Mouse (Mus musculus) midbrain, postnatal 0 days (tissue): ENCODE data around the gene Lancl3. TPM values are rescaled to one million over a fixed set of nuclear protein-coding genes. Genes with fewer than 3 reads are reported as not detected.
A peak's percentile ranks its signal among the peaks of the same experiment; 100 is the strongest.

Source experiments
- ATAC-seq: fragments of 200-750 bp; cut with Nextera tagmentation; 2 replicates; pipeline ENCODE4 v1.8.0; 2017; ENCODE audit warnings: moderate number of reproducible peaks, mild to moderate bottlenecking, moderate TSS enrichment, moderate library complexity; ENCODE audit not compliant: low FRiP score
- DNase-seq: peaks from one replicate; pipeline ENCODE4 v3.0.0-alpha.2; 2015; ENCODE audit warnings: low spot score
- H3K27ac ChIP-seq: fragments of 300-500 bp; sonication (generic); 2 replicates; pipeline ENCODE4 v1.5.1; 2014; ENCODE audit warnings: low read depth, mild to moderate bottlenecking, low read length, mixed read lengths
- H3K27me3 ChIP-seq: fragments of 300-500 bp; sonication (generic); 2 replicates; pipeline ENCODE4 v1.6.1; 2014; ENCODE audit warnings: low read length, control low read depth, mixed read lengths; ENCODE audit not compliant: insufficient read depth
- H3K36me3 ChIP-seq: fragments of 300-500 bp; sonication (generic); 2 replicates; pipeline ENCODE4 v1.6.1; 2014; ENCODE audit warnings: low read length, control low read depth, mixed read lengths; ENCODE audit not compliant: insufficient read depth
- H3K4me1 ChIP-seq: fragments of 300-500 bp; sonication (generic); 2 replicates; pipeline ENCODE4 v1.6.1; 2014; ENCODE audit warnings: mild to moderate bottlenecking, control low read depth, antibody characterized with exemption, low read length, mixed read lengths; ENCODE audit not compliant: insufficient read depth
- H3K4me2 ChIP-seq: fragments of 300-500 bp; sonication (generic); 2 replicates; pipeline ENCODE4 v1.6.1; 2014; ENCODE audit warnings: low read depth, mild to moderate bottlenecking, low read length, mixed read lengths; ENCODE audit not compliant: poor library complexity, severe bottlenecking
- H3K4me3 ChIP-seq: fragments of 300-500 bp; sonication (generic); 2 replicates; pipeline ENCODE4 v1.5.1; 2014; ENCODE audit warnings: low read depth, mild to moderate bottlenecking, low read length, moderate library complexity
- H3K9ac ChIP-seq: fragments of 300-500 bp; sonication (generic); replicated peaks from 2 replicates; pipeline ENCODE4 v1.6.1; 2014; ENCODE audit warnings: mild to moderate bottlenecking, low read length, moderate library complexity, mixed read lengths; ENCODE audit not compliant: poor library complexity, severe bottlenecking
- H3K9me3 ChIP-seq: fragments of 300-500 bp; sonication (generic); 2 replicates; pipeline ENCODE4 v1.6.1; 2016; ENCODE audit warnings: low read length, control low read depth
- CTCF ChIP-seq: IDR thresholded peaks from 2 replicates; pipeline ENCODE4 v1.5.1; 2016; ENCODE audit warnings: antibody characterized with exemption, mild to moderate bottlenecking
- WGBS: fragments of 180-500 bp; shearing (Covaris S2); extraction: QIAGEN DNeasy Blood & Tissue Kit; methylation state at CpG from one replicate; pipeline ENCODE4 v1.1.7; 2014; 5-methylcytosine and 5-hydroxymethylcytosine counted together
- polyA plus RNA-seq: library from polyadenylated mRNA; unstranded; fragments of >200 nt; fragmentation: Nextera tagmentation; extraction: Ambion mirVana; gene quantifications from 2 replicates; pipeline ENCODE4 v1.2.1, GENCODE M21; 2015
- total RNA-seq: library from RNA; depleted of rRNA; stranded (reverse); fragments of >200 nt; gene quantifications from 2 replicates; pipeline ENCODE4 v1.2.3, GENCODE M21; 2014

Gene Lancl3
- total and polyA plus RNA-seq, 2 experiments from 2014 or later = 3.0 to 10.9 TPM

DNA sequence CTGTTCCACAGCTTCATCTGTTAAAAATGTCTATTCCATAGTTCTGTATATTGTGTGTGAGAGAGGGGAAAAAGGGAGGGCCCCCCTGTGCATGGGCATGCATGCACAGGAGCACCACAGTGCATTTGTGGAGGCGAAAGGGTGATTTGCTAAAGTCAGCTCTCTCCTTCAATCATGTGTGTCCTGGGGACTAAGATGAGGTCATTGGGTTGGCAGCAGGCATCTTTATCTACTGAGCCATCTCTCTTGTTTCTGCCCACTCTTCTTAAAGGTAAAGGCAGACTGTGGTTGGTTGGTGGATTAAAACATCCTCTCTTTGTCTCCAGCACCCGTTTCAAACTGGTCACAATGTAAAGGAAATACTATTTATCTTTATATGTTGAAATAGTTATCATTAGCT lies 27.4 kb downstream of the Lancl3 start:
- Histone ChIP-seq H3K27ac (no peak overlapping the region), H3K4me3 (no peak overlapping the region), H3K27me3 (no peaks in the 10 kb centered on the region), H3K4me1 (no peaks in the 10 kb centered on the region), H3K9me3 (no peaks in the 10 kb centered on the region), H3K4me2 (no peak overlapping the region), H3K36me3 (no peaks in the 10 kb centered on the region), H3K9ac (no peak overlapping the region)
- ATAC-seq (no peak), DNase-seq (no peak)
- 79% methylated on average over 2 of the region's 2 CpGs for WGBS
- TF ChIP-seq CTCF = no peak

DNA sequence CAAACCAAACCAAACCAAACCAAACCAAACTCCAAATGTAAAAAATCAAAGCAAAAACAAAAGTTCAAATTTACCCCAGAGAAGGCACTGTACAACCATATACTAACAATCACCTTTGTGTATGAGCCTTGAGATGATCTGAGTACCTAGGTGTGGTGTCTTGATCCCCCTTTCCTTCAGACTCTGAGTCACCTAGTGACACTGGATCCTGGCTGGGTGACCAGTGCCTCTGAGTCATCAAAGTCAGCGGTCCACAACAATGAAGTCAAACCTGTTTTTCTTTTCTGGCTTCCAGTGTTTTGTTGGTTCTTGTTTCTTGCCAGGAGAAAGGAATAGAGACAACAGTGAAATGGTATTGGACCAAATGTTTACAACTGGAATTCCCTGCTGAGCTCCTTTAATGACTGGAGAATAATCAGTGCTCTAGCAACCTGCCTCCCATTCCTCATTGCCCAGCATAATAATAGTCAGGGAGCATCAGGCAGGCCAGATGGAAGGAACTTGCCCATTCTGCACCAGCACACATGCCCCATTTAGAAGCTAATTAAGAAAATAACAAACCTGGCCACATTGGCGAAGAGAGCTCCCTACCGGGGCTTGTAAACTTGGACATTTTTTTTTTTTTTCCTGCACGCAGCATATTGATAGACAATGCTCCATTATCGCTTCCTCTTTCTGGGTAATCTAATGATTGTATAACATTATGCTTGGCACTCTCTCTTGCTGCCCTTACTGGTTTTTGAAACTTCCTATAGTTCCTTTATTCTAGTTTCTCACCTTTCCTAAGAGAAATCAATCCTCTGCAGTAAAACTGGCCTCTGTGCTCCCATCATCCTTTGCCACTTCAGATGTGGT lies 41.3 kb downstream of the Lancl3 start:
- DNase-seq = peak; percentile 30
- Histone ChIP-seq H3K4me2 (no peak overlapping the region), H3K36me3 (no peaks in the 10 kb centered on the region), H3K27ac (no peak overlapping the region), H3K4me3 (no peak overlapping the region), H3K27me3 (no peaks in the 10 kb centered on the region), H3K9me3 (no peaks in the 10 kb centered on the region), H3K4me1 (no peaks in the 10 kb centered on the region), H3K9ac (no peak overlapping the region)
- no peak for TF ChIP-seq CTCF
- WGBS = 79% methylated on average over 5 of the region's 5 CpGs
- ATAC-seq = no peak

DNA sequence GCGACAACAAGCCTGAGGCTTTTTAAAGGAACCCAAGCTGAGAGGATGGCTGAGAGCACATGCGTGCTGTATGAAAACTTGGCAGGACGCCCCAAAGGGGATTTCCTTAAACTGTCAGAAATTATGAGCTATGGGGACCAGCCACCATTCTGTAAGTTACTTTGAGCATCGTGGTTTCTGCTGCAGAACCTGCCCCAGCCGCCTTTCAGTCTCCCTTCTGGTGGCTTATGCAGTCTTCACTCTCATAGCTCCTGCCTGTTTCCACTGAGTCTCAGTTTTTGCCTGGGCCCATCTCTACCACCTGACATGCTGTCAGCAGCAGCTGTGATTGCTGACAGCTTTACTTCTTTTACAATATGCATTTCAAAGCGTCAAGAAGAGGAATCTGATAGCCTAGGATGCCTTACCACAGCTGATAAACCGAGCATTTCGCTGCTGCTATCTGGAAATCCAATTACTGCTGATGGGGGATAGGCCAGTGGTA lies 43.7 kb downstream of the Lancl3 start:
- no peak overlapping the region for H3K4me3 ChIP-seq
- no peaks in the 10 kb centered on the region for H3K36me3 ChIP-seq
- no peak overlapping the region for H3K4me2 ChIP-seq
- H3K27me3 ChIP-seq = no peaks in the 10 kb centered on the region
- no peak overlapping the region for H3K9ac ChIP-seq
- H3K9me3 ChIP-seq = no peaks in the 10 kb centered on the region
- DNase-seq (peak; percentile 13), ATAC-seq (no peak)
- no peak for TF ChIP-seq CTCF
- H3K4me1 ChIP-seq = no peaks in the 10 kb centered on the region
- H3K27ac ChIP-seq = no peak overlapping the region
- 47% methylated on average over 8 of the region's 8 CpGs for WGBS

DNA sequence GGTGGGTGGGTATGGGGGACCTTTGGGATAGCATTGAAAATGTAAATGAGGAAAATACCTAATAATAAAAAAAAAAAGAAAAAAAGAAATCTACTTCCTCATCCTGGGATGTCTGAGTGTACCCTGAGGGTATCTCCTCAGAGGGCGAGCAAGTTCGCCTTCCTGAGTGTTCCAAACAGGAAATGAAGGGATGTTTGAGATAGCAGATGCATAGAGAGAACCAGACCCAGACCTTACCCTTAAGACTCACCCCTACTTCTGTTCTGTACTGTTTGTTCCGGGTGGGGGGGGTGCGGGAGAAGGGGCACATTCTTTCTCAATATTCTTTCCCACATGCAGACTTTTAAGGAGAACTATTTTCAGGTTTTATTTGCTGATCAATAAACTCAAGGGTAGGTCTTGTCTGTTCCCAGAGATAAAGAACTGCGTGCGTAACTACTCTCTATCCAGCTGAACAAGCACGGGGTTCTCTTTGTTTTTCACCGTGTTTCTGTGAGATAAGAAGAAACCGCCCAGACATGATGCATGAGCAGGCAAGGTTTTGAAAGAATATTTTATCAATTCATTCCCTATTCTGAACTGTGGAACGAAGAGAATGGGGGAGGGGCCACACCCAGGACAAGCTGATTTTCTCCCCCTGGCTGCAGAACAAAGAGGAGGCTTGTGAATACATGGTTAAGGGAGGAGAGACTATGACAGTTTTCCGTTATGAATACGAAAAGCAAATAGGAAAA lies 45.1 kb downstream of the Lancl3 start:
- H3K9ac ChIP-seq = no peak overlapping the region

DNA sequence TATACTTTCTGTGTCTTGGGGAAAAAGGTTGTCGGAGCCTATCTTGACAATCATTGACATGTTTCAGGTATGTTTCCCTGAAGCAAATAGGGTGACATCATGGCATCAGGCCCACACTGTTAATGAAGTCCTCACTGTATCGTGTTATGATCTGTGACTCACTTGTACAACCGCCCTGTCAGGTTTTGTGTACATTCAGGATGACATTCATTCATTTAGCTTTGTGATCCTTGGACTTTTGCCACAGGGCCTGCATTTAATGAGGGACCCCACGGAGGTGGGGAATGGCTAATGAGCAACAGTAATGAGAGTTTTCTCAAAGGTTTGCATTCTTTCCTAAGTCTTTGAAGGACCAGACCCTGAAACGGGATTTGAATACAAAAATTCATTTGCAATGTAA lies 49.2 kb downstream of the Lancl3 start:
- no peaks in the 10 kb centered on the region for H3K9me3 ChIP-seq
- no peak overlapping the region for H3K27ac ChIP-seq
- WGBS = 40% methylated on average over 5 of the region's 5 CpGs
- H3K9ac ChIP-seq = no peak overlapping the region
- no peak for TF ChIP-seq CTCF
- peak; percentile 33 for DNase-seq
- no peak overlapping the region for H3K4me3 ChIP-seq
- no peak for ATAC-seq
- no peaks in the 10 kb centered on the region for H3K36me3 ChIP-seq
- no peak overlapping the region for H3K4me2 ChIP-seq
- H3K4me1 ChIP-seq = no peaks in the 10 kb centered on the region
- no peaks in the 10 kb centered on the region for H3K27me3 ChIP-seq

More for the DNA sequence above, 45.1 kb downstream of the Lancl3 start:
- no peaks in the 10 kb centered on the region for H3K27me3 ChIP-seq
- H3K9me3 ChIP-seq = no peaks in the 10 kb centered on the region
- no peak overlapping the region for H3K27ac ChIP-seq
- no peaks in the 10 kb centered on the region for H3K36me3 ChIP-seq
- DNase-seq (peak; percentile 11), ATAC-seq (no peak)
- WGBS = 56% methylated on average over 12 of the region's 12 CpGs
- H3K4me3 ChIP-seq = no peak overlapping the region
- TF ChIP-seq CTCF = peak; percentile 42
- H3K4me2 ChIP-seq = no peak overlapping the region
- no peaks in the 10 kb centered on the region for H3K4me1 ChIP-seq

DNA sequence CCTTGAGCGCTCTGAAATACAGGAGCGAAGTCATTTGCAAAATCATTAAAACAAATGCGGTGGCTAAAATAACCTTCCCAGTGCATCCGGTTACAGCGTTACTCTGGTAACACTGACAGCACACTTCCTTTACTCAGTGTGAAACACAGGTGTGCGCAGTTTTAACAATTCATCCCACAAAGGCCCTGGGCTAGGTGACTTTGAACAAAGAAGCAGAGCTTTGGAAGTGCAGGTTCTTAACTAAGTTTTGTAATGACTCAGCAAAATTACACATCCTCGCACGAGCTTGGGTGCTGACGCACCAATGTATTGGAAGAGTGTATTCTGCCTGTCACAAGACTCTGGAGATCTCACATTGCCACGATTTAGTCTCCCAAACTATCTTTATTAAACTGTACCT lies 54.3 kb downstream of the Lancl3 start:
- no peak overlapping the region for H3K4me2 ChIP-seq
- H3K4me1 ChIP-seq = no peaks in the 10 kb centered on the region
- H3K27ac ChIP-seq = no peak overlapping the region
- H3K36me3 ChIP-seq = no peaks in the 10 kb centered on the region
- H3K9me3 ChIP-seq = no peaks in the 10 kb centered on the region
- TF ChIP-seq CTCF = no peak
- DNase-seq (no peak), ATAC-seq (no peak)
- H3K9ac ChIP-seq = no peak overlapping the region
- no peaks in the 10 kb centered on the region for H3K27me3 ChIP-seq
- no peak overlapping the region for H3K4me3 ChIP-seq
- WGBS = 79% methylated on average over 10 of the region's 10 CpGs
